Mouse (Mus musculus) lung, postnatal 14 days (tissue): ENCODE measurements around the gene Wbp2nl.
"Not testable (repeated sequence)": the region's sequence is repeated elsewhere in the genome, so short reads cannot be mapped to it uniquely, and the experiment has no call there.

Experiments
- DNase-seq: peaks from one replicate; pipeline ENCODE4 v3.0.0; 2021

Wbp2nl gene

GRCm38 (mm10) chr15:82350349-82350748 is 51.6 kb downstream of the Wbp2nl start:
- DNase-seq = no peak

- DNase-seq = no peak
Observed at GRCm38 (mm10) chr15:82351480-82351879, 52.7 kb downstream of the Wbp2nl start.

- DNase-seq = no peak
Observed at GRCm38 (mm10) chr15:82353078-82353744, 54.5 kb downstream of the Wbp2nl start.

DNA sequence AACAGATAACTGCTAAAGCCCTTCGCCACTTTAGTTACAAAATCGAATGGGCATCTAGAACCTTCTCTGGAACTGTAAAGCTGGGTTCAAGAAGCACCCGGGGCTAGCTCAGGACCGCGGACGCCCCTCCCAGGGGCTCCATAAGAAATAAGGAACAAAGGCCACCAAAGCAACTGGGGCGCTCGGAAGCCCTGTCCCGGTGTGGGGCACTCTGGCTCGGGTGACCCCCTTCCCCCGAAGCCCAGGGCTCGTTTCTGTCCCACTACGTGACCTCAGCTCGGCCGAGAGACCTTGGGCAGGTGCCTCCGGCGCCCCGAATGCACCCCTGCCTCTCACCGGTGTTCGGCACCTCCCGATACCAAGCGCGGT is 55.0 kb downstream of the Wbp2nl start:
- no peak for DNase-seq

GRCm38 (mm10) chr15:82354126-82354945 is 55.6 kb downstream of the Wbp2nl start, which contains the start of gene Ndufa6:
Gene Ndufa6, minus strand, starts transcription at chr15:82354322.
- peak; percentile 98 for DNase-seq

DNA sequence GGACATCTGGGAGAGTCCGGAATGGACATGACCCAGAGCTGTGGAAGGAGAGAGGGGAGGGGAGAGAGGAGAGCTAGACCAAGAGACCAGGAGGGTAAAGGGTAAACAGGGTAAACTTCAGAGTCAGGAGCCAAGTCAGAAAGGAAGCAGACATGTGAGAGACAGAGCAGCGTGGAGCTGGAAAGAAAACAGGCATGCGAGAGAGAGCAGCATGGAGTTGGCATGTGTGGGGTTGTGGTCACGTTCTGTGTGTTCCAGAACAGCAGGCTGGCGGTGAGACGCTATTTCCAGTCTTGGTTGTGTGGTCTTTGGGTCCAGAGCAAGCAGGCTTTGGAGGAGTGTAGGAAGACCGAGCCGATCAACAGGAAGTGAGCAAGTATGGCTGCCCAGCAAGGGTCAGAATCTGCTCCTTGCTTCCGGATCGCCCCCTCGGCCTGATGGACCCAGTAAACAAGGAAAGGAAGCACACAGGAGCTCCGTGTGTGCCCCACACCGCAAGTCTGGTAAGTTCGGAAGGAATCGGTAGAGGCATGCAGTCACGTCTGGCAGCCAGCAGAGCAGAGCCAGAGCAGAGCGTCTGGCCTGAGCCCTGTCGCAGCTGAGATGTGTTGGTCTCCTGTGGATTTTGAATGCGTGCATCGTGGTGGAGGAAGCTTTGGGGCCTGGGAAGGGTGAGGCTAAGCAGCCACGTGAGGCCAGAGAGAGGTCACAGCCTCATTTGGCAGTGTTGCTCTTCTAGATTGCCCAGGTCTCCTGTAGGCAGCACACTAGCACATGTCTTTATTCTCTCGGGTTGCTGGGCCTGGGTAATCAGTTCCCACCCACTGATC is 59.9 kb downstream of the Wbp2nl start:
- no peak for DNase-seq

- no peak for DNase-seq
Observed at GRCm38 (mm10) chr15:82361459-82362018, 62.8 kb downstream of the Wbp2nl start.

DNA sequence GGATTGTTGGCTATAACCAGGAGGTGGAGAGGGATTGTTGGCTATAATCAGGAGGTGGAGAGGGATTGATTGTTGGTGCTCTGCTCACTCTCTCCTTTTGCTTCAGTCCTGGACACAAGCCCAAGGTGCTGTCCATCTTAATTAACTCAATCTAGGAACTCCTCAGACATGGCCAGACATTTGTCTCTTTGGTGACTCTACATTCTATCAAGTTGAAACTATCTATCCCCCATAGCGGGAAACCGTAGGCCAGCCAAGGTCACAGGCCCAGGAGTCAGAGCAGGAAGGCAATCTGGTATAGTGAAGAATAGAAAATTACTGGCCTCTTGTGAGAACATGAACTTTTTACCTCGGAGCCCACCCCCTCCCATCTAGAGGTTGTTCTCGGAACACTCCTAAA is 63.5 kb downstream of the Wbp2nl start:
- no peak for DNase-seq

GRCm38 (mm10) chr15:82363801-82364200 is 65.0 kb downstream of the Wbp2nl start:
- not testable (repeated sequence) for DNase-seq
